Mouse (Mus musculus) mesoderm, embryonic 11.5 days (tissue): ENCODE measurements around the gene Cercam.
A peak's percentile ranks its signal among the peaks of the same experiment; 100 is the strongest.

Experiments used
- DNase-seq: peaks from one replicate; pipeline ENCODE4 v3.0.0-alpha.2; 2012; ENCODE audit warnings: low read depth, low spot score

The Cercam gene

DNA sequence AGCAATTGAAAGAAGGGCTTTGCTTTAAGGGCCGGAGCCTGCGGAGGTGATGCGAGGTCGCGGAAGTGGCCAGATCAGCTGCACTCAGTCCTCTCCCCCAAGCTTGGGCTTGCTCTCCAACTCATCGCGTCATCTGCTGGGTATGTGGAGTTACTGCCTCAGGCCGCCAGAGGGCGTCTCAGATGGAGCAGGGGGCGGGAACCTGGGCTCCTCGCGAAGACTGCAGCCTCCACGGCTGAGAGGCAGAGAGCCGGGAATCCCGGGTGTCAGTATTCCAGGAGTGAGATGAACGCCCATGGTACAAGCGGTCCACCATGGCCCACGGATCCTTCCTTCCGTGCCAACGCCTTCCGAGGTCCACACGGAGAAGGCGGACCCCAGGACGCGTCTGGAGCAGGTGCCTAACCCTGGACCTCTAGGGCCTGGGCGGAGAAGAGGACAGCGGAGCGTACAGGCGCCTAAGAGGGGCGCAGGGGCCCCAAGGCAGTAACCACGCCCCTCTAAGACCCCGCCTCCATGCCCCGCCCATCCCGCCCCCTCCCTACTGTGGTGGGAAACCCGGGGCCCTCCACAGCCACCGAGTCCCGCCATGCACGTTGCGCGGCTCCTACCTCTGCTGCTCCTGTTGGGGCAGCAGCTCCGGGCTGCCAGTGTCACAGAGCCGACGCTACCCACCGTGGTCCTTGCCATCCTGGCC lies at the start of gene Cercam:
Gene Cercam (plus strand): TSS at position 216 of the 697 bp plus-strand sequence.
- DNase-seq: peak; percentile 94

DNA sequence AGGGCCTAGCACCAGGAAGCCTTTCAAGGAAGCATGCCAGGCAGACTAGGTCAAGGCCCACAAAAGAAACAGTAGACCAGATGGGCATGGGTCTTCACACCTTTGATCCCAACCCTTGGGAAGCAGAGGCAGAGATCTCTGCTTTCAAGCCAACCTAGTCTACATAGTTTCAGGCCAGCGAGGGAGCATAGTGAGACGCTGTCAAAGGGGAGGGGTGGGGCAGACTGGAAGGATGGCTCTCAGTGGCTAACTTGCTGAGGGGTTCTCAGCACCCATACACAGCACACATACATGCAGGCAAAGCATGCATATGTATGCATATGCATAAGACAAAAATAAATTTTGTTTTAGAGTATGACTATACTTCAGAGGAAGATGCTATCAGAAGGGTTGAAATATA lies 49.6 kb upstream of the Cercam start:
- no peak for DNase-seq

DNA sequence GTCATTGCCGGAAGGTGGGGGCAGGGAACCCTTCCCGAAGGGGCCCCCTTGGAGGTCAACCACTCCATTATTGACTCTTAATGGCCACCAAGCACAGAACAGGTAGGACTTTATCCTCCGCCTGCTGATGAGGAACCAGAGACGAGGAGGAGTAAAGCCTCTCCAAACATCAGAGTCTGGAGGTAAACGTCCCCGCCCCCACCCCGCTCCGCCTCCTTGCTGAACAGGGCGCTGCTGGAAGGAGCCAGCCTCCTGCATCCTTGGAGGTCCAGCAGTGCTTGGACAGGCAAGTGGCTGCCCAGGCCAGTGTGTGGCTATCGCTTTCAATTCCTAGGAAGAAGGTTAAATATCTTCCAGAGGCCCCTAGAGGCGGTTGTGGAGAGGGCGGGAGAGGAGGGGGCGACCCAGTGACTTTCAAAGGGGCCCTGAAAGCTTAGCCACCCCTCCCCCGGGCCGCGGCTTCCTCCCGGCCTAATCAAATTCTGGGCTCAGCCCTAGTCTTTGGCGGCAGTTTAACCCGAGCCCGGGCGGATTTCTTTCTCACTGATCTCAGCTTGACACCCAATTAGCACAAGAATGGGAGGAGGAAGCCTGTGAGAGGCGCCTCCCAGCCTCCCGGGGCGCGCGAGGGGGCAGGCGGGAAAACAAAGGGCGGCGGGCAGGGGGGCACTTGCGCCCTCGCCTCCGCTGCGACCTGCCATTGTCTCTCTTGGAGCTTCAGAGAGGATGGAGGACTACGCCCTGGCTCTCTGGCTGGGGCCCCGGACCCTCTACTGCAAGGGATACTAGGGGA lies 48.7 kb upstream of the Cercam start, which contains the start of gene Urm1:
Gene Urm1 (plus strand): TSS at position 51 of the 793 bp plus-strand sequence.
- peak; percentile 90 for DNase-seq

DNA sequence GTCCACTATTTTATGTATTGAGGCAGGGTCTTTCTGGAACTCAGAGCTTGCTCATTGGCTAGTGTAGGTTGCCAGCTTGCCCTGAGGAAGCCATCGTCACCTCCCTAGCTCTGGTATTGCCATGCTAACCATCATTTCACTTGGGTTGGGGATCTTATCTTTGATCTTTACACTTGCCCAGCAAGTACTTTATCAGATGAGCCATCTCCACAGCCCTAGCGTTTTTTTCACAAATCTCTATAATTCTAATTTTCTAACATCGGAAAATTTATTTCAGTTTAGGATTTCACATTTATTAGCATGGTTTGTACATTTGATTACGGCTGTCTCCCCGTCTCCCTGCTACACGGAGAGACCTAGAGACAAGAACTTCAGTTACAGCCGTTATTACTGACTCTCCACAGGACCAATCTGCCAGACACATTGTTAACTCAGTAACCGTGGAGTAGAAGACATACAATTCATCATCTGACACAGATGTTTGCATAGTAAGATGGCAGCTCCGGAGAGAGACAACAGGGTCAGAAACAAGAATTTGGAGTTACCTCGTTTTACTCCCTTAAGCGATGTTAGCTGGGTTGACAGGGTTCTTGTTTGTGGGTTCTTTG lies 42.5 kb upstream of the Cercam start:
- peak; percentile 48 for DNase-seq

DNA sequence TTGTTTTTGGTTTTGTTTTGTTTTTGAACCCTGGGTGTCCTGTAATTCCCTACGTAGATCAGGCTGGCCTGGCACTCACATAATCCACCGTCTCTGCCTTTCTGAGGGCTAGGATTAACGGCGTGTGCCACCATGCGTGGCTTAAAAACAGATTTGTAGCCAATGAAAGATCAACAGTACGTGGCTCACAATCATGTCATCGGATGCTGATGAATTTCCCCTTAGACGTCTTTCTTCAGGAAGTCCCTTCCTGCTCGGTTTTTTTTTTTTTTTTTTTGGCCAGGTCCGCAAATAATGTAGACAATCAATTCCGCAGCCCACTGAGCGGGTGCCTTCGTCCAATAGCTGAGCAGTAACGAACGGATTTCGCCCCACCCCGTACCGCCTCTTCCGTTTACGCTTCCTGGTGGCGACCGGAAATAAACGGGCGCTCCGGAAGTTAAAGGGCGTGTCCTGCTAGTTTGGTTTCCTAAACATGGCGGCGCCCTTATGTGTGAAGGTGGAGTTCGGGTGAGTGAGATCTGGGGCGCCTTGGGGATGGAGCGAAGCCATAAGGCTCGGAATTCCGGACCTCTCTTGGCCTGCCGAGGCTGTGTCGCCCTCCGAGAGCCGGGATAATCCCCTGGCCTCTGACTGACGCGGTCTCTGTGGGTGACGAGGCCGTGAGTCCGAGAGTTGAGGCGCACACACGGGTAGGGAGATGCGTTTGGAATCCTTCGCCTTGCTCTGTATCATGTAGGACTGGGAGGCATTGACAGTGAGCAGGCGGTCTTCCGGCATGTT lies 41.8 kb upstream of the Cercam start:
- DNase-seq: peak; percentile 97

DNA sequence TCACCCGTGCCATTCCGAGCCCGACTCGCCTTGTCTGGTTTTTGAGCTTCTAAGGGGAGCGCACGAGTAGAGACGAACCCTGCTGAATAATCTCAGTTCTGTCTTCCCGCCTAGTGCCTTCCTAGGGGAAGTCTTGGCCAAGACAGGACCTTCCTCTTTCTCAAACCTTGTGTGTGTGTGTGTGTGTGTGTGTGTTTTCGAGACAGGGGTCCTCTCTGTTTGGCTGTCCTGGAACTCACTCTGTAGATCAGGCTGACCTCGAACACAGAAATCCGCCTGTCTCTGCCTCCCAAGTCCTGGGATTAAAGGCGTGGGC lies 41.3 kb upstream of the Cercam start:
- no peak for DNase-seq

DNA sequence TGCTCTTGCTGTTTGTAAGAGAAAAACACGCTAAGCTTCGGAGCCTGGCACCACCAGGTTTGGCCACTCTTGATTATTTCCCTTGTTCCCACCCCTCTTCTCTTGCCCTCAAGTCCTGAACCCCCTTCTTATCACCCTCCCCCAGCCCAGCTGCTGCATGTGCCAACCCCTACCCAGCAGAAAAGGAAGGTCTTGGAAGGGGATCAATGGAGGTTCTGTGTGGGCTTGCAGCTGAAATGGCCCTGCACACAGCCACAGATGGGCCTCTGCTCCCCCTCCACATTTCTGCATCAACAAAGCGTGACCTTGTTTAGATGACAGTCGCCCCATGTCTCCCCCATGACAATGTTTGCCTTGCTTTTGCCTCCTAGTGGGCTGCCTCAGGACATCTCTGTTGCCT lies 37.9 kb upstream of the Cercam start:
- DNase-seq: no peak

DNA sequence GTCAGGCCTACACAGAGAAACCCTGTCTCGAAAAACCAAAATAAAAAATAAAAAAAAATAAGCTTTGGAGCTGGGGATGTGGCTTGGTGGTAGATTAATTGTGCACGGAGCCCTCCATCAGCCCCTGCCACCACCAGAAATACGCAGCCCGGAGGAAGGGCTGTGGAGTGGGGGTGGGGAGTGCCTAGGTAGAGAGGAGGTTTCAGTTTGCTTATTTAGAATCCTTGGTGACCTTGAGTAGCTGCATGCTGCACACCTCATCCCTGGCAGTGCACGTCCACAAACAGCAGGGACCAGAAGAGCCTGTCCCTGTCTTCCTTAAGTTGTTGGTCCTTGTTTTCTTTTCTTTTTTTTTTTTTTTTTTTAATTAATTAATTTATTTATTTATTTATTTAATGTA lies 35.2 kb upstream of the Cercam start:
- no peak for DNase-seq

DNA sequence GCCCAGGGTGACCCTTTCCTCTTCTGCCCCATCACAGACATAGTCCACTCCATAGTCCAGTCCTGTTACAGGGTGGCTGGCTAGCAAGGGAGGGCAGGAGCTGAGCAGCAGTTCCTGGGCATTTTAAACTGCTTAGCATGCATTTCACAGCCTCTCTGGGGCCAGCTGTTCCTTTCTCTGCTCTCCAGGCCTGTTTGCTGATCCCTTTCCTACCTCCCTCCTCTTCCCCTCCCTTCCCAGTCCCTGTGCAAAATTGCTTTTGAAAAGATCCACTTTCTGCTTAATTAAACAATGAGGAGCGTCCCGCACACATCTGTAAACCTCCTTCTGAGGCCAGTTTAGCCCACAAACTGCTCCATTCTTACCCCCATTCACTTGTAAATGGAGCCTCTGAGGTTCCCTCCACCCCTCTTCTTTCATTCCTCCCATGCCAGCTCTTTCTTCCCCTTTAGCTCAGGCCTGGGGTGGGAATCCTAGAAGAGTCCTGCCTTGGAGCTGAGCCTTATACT lies 33.5 kb upstream of the Cercam start:
- DNase-seq: peak; percentile 65

DNA sequence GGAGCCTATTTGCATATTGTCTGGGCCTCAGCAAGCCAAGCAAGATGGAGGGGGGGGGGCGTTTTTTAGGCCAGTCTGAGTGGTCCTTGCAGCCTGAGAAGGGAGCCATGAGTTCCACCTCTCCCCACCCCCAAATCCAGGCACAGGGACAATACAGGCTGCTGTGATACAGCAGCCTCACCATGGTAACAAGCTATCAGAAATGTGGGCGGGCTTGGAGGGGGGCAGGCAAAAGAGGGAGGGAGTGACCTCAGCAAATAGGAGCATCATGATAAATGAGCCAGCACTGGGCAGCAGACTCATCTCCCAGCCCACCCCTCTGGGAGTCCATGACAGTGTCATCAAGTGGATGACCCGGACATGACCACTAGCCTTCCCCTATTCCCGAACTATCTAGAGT lies 29.5 kb upstream of the Cercam start:
- DNase-seq: peak; percentile 83

DNA sequence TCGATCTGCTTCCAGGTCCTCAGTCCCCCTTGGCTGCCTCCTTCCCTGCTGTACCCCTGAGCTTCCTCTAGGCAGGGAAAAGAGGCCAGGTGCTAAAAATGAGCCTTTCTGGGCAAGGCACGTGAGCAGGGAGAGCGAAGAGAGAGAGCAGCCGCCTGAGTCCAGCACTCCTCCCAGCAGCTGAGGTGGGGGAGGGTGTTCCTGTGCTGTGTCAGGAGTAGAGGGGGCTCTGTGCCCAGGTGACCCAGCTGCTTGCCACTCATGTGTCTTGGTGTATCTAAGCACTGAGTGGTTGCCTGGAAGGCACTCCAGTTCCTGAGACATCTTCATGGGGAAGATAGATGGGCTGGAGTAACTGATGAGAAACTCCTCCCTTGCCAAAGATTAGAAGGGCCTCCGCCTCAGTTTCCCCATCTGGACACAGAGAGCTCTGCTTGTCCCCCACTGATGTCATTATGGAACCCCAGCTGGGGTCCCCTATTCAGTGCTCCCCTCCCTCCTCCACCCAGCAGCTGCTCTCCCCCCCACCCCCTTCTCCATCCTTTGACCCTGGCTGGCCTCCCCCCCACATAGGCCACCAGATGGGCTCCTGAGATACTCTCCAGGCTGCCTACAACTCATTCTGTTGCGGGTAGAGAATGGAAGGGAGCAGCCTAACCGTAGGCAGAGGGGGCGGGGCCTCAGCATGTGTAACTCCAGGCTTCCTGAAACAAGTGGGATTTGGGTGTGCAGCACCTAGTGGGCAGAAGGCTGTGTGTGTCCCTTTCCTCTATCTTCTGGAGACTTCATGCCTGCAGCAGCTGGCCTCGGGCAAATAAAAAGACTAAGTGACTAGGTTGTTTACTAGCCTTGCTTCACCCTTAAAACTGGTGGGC lies 25.5 kb upstream of the Cercam start:
- DNase-seq: peak; percentile 72

DNA sequence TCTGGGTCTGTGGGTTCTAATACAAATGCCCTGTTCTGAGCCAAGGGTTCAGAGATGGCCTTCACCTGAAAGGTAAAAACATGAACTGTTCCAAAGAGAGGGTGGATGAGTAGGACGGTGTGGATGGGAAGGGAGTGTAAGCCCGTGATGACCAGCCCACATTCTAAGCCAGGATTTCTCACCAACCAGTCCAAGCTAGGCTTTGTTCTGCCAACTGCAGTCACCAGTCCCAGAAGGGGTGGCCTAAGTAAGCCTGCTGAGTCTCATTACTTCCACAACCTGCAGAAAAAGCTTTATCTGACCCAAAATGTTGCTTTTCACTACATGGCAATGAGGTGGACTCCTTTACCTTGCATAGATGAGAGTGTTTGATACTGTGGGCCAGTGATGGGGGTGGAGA lies 24.8 kb upstream of the Cercam start:
- DNase-seq: no peak

DNA sequence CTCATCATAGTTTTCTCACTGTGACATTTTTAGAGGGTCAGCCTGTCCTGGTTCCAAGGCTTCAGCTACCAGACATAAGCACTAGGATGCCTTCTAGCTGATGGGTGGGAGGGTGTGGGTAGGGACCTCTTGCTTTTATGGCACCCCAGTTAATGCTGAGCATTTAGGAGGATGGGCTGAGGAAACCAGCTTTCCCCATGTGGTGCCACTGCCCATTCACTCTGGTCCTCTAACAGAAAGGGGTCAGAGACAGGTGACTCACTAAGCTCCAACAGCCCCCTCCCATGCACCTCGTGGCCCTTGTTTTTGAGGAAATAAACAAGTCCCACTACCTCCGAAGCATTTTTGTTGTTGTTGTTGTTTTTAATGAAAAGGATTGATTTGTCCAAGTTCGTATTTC lies 24.3 kb upstream of the Cercam start:
- DNase-seq: no peak

DNA sequence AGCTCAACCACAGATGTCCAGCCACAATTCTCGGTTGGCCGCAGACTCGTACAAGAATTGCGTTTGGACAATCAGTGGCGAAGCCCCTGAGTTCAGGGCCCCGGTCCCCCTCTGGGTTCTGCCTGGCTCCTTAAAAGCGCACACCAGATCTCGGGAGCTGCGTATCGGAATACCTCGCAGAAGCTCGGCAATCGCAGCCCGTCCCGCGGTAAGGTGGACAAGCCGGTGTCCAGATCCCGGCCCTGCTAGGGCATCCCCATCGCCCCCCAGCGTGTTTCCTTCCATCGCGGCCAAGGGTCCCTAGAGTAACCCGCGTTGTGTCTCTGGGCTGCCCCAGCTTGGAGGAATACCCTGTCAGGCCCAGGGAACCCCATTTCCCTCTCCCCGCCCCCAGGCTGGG lies 23.3 kb upstream of the Cercam start:
- no peak for DNase-seq

DNA sequence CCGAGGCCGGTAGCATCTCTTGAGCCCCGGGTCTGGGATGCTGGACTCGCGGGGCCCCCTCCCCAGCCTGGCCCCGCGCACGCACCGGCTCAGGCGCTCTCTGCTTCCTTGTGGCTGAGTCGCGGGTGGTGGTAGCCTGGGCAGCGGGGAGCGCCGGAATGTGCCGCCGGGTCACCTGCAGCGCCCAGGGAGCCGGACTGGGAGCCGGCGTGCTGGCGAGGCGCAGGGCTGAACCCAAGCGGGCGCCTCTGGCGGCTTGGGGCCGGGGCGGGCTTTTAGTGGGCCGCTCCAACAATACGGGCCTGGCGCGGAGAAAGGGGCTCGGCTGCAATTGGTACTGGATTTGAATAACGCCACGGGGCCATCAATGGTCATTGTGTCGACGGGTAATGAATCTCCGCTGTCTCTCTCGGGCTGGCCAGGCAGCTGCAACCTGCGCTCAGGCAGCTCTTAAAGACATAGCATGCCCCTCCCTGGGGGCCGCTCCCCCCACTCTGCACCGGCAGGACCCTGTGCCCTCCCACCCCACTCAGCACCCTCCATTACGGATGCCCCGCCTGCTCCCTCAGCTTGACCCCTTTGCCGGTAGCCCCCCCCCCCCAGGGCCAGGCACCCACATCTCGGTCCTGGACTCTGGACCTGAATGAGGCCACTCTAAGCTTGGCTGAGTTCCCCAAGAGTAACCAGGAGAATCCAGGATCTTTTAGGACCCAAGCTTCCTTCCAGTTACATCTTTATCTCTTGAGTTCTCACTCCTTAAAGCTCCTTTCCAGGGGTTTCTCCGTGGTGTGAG lies 22.7 kb upstream of the Cercam start:
- peak; percentile 86 for DNase-seq

DNA sequence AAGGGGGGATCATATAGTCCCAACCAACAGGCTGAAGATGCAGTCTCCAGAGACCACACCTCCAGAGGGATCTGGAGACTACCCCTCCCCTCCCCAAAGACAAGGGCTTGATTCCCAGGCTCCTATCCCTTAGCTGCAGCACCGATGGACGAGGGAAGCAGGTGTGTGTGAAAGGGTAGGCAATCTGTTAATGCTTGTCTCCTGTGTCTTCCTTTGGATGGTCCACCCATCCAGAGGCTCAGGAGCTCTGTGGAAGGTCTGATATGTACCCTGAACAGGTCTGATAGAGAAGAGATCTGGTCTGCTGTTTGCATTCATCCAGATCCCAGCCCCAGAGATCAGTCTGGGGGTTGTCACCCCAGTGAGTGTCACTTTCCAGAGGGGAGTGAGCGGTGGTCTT lies 22.1 kb upstream of the Cercam start:
- no peak for DNase-seq

DNA sequence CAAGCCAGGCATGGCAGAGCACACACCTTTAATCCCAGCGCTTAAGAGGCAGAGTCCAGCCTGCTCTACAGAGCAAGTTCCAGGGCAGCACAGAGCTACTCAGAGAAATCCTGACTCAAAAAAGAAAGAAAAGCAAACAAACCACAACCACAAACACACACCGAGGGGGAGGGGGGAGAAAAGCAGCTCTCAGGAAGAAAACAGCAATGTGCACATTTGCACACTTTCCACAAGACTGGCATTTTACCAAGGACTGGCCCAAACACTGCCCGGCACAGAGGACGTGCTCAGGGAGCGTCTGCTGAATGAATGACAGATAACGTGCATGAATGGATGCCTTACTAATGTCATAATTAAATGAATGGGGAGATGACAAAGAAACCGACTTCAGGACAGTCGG lies 19.9 kb upstream of the Cercam start:
- DNase-seq: no peak

DNA sequence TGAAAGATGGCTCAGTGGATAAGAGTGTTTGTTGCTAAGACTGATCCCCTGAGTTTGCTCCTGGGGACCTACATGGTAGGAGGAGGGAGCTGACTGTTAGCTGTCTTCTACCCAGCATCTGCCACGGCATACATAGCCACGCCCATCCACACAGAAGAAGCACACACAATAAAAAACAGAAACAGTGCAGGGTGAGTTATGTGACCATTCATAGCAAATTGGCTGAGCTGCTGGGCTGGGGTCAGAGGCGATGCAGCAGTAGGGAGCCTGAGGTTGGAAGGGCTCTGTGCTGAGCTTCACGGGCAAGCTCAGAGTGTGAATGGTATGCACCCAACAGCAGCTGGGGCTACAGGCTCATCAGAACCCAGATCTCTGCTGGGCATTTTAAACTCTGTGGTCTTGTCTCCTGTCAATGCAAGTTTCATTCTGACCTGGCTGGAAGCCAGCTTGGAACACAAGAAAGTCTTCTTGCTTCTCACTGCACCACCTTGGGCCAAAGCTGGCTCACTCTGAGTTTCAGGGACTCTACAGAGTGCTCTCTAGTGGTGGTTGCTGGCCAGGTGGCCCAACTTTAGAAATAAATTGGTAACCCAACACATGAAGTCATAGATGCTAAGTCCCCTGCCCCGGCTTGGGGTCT lies 19.0 kb upstream of the Cercam start:
- peak; percentile 59 for DNase-seq

DNA sequence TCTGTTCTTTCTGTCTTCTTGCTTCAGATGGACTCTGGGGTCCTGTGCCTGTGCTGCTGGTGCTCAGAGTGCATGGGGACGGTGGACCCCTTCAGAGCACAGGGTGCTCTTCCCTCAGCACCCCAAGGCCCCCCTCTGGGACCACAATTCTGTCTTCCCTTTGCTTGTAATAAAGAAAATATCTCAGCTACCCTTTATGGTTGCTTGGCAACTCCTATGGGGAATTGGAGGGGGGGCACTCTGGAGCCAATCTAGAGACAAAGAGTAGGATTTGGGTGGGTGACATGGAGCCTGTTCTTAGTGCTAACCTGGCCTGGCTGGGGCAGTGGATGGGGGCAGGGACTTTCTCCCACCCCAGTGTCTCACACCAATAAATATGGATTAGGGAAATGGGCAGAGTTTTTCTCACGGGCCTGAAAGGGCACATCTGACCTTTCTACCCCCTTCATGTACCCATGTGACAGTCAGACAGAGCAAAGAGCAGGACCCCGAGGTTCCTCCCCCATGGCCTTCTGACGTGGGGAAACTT lies 15.9 kb upstream of the Cercam start:
- DNase-seq: no peak
